Mouse (Mus musculus): Measurements from ENCODE around the gene Camk1g. TPM values are rescaled to one million over a fixed set of nuclear protein-coding genes. Genes with fewer than 3 reads are reported as not detected.
A peak's percentile ranks its signal among the peaks of the same experiment; 100 is the strongest.

Camk1g gene
- polyA plus RNA-seq, 1 experiment from 2014 or later = 46.0 TPM

DNA sequence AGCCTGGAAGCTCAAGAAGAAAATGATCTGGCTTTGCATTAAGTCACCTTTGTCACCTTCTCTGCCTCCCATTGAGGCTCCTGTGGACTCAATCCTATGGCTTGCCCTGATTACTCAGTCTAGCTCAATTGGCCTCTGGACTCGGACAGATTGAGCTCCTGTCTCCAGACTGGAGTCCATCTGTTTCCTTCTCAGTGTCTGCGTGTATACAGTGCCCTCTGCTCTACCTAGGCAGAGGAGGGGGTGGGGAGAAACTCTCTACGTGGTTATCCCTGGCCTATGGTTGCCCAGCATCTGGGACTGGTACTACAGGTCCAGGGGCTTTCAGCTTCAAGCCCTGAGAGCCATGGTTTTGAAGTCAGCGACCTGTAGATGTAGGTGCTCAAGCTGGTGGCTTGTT lies 26.2 kb downstream of the Camk1g start:
- WGBS = 74% methylated on average over 4 of the region's 4 CpGs
- H3K27ac ChIP-seq (replicated peaks; ENCODE audit: low read depth, low read length) = no peak overlapping the region

DNA sequence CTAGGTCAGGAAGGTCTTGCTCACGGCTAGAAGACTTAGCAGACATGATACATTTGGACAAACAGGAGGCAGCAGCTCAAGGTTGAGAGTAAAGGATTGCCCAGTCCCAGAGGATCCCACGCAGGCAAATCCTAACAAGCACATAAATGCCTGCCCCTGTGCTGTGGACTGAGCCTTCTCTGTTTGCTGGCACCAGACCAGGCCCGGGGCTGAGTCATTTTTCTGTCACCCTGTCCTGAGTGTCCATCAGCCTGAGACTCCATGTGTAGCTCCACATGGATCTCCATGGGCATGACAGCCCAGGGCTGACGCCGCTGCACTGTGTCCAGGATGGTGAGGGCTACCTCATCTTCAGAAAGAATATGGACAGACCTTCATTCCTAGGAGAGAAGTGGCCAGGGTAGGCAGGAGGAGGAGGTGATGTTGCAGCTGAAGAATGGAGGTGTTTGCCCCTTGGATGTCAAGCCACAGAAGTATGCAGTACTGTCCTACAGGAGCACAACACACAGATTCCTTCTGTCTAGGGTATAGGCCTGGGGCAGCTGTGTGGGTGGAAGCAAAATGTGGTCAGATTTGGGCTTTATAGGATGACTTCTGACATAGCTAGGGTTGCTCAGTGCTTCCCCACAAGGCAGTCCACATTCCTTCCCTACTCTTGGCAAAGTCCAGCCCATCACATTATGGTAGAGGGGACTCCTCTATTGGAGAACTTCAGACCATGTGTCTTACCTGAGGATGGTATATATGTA lies 27.7 kb downstream of the Camk1g start:
- Histone ChIP-seq H3K4me1 (ENCODE audit: control insufficient read depth, insufficient read depth, low read length) (no peaks in the 10 kb centered on the region), H3K4me2 (ENCODE audit: low read length) (no peak overlapping the region), H3K27me3 (ENCODE audit: control insufficient read depth, insufficient read depth, low read length) (no peaks in the 10 kb centered on the region), H3K9ac (replicated peaks; ENCODE audit: low read length) (no peak overlapping the region), H3K27ac (replicated peaks; ENCODE audit: low read depth, low read length) (no peak overlapping the region), H3K9me3 (ENCODE audit: control insufficient read depth, low read length) (no peaks in the 10 kb centered on the region), H3K36me3 (ENCODE audit: control insufficient read depth, insufficient read depth, low read length) (peaks cover 14% of the 10 kb centered on the region), H3K4me3 (replicated peaks; ENCODE audit: low read depth, low read length) (no peak overlapping the region)
- no peak for DNase-seq
- no peak for ATAC-seq (ENCODE audit: low FRiP score, low TSS enrichment)
- 88% methylated on average over 5 of the region's 5 CpGs for WGBS

More for the DNA sequence above, 26.2 kb downstream of the Camk1g start:
- peaks cover 28% of the 10 kb centered on the region for H3K36me3 ChIP-seq (ENCODE audit: control insufficient read depth, insufficient read depth, low read length)
- H3K4me1 ChIP-seq (ENCODE audit: control insufficient read depth, insufficient read depth, low read length) = no peaks in the 10 kb centered on the region
- no peak overlapping the region for H3K9ac ChIP-seq (replicated peaks; ENCODE audit: low read length)
- H3K9me3 ChIP-seq (ENCODE audit: control insufficient read depth, low read length) = no peaks in the 10 kb centered on the region
- H3K4me2 ChIP-seq (ENCODE audit: low read length) = no peak overlapping the region
- ATAC-seq (ENCODE audit: low FRiP score, low TSS enrichment) (no peak), DNase-seq (no peak)
- no peak overlapping the region for H3K4me3 ChIP-seq (replicated peaks; ENCODE audit: low read depth, low read length)
- H3K27me3 ChIP-seq (ENCODE audit: control insufficient read depth, insufficient read depth, low read length) = no peaks in the 10 kb centered on the region

- ATAC-seq (ENCODE audit: low FRiP score, low TSS enrichment) = no peak
- Histone ChIP-seq H3K27ac (replicated peaks; ENCODE audit: low read depth, low read length) (0 out of 2 replicates have a peak overlapping the region, but pooled peaks have one; percentile 1), H3K4me1 (ENCODE audit: control insufficient read depth, insufficient read depth, low read length) (0 out of 2 replicates have a peak, but pooled peaks cover 8% of the 10 kb centered on the region), H3K4me3 (replicated peaks; ENCODE audit: low read depth, low read length) (no peak overlapping the region), H3K27me3 (ENCODE audit: control insufficient read depth, insufficient read depth, low read length) (no peaks in the 10 kb centered on the region), H3K36me3 (ENCODE audit: control insufficient read depth, insufficient read depth, low read length) (no peaks in the 10 kb centered on the region), H3K9me3 (ENCODE audit: control insufficient read depth, low read length) (no peaks in the 10 kb centered on the region), H3K4me2 (ENCODE audit: low read length) (no peak overlapping the region), H3K9ac (replicated peaks; ENCODE audit: low read length) (no peak overlapping the region)
- WGBS = 83% methylated on average over 9 of the region's 9 CpGs
- peak; percentile 33 for DNase-seq
Observed at GRCm38 (mm10) chr1:193338363-193338995, 31.6 kb downstream of the Camk1g start.

GRCm38 (mm10) chr1:193337787-193338310 lies 32.2 kb downstream of the Camk1g start:
- Histone ChIP-seq H3K27ac (replicated peaks; ENCODE audit: low read depth, low read length) (no peak overlapping the region), H3K36me3 (ENCODE audit: control insufficient read depth, insufficient read depth, low read length) (no peaks in the 10 kb centered on the region), H3K4me3 (replicated peaks; ENCODE audit: low read depth, low read length) (no peak overlapping the region), H3K27me3 (ENCODE audit: control insufficient read depth, insufficient read depth, low read length) (no peaks in the 10 kb centered on the region), H3K9ac (replicated peaks; ENCODE audit: low read length) (no peak overlapping the region), H3K9me3 (ENCODE audit: control insufficient read depth, low read length) (no peaks in the 10 kb centered on the region), H3K4me2 (ENCODE audit: low read length) (no peak overlapping the region), H3K4me1 (ENCODE audit: control insufficient read depth, insufficient read depth, low read length) (0 out of 2 replicates have a peak, but pooled peaks cover 8% of the 10 kb centered on the region)
- 66% methylated on average over 4 of the region's 4 CpGs for WGBS
- DNase-seq (no peak), ATAC-seq (ENCODE audit: low FRiP score, low TSS enrichment) (no peak)

DNA sequence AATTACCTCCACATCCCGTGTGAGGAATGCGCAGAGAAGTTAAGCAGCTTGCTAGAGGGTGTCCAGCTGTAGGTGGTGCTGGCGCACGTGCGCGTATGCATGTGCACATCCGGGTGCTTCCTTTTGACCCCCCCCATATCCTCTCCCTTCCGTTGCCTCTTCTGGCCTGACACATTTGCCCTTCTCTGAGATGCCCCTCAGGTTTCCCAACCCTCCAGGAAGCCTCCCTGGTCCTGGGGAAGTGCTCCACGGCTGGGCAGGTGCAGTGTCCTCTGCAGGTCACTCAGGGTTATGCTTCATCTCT lies 33.1 kb downstream of the Camk1g start:
- Histone ChIP-seq H3K4me3 (replicated peaks; ENCODE audit: low read depth, low read length) (no peak overlapping the region), H3K4me1 (ENCODE audit: control insufficient read depth, insufficient read depth, low read length) (0 out of 2 replicates have a peak, but pooled peaks cover 8% of the 10 kb centered on the region), H3K36me3 (ENCODE audit: control insufficient read depth, insufficient read depth, low read length) (no peaks in the 10 kb centered on the region), H3K27ac (replicated peaks; ENCODE audit: low read depth, low read length) (no peak overlapping the region), H3K27me3 (ENCODE audit: control insufficient read depth, insufficient read depth, low read length) (no peaks in the 10 kb centered on the region), H3K4me2 (ENCODE audit: low read length) (no peak overlapping the region), H3K9ac (replicated peaks; ENCODE audit: low read length) (no peak overlapping the region), H3K9me3 (ENCODE audit: control insufficient read depth, low read length) (no peaks in the 10 kb centered on the region)
- WGBS = 93% methylated on average over 9 of the region's 9 CpGs
- DNase-seq (no peak), ATAC-seq (ENCODE audit: low FRiP score, low TSS enrichment) (no peak)

DNA sequence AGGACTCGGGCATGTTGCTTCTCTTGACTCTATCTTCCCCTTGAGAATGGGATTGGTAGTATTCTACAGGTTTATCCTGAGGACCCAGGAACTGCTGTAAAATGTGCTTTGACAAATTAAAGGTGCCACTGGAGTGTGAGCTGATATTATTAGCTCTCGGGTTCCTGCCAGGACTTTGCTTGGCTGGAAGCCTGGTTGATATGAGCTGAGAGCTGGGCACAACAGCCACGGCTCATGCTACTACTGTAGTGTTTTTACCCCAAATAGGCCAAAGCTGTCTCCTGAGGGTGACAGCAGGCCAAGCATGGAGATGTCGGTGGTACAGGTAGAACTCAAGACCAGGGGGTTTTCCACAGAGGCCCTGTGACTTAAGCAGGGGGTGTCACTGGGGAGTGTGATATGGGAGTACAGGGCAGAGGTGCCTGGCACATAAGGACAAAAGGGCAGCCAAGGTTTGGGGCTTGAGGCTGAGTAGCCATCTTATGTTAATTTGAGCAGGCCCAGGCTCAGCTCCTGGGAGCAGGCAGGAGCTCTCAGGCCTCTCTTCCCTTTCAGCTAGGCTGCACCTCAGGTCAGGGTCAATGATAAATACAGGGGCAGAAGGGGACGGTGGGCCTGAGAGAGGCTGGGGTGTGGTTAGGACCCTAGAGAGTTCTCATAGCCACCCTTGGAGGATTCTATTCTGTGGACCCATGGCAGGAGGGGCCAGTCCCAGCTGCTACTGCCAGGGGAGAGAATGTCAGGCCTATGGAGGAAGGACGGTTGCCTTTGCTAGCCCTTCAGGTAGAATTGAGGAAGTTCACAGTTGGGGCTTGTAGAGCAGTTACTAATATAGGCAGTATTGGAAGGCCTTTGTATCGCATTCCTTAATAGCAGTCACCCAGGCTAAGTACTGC lies 33.7 kb downstream of the Camk1g start:
- Histone ChIP-seq H3K36me3 (ENCODE audit: control insufficient read depth, insufficient read depth, low read length) (no peaks in the 10 kb centered on the region), H3K9ac (replicated peaks; ENCODE audit: low read length) (no peak overlapping the region), H3K27ac (replicated peaks; ENCODE audit: low read depth, low read length) (no peak overlapping the region), H3K4me3 (replicated peaks; ENCODE audit: low read depth, low read length) (no peak overlapping the region), H3K4me2 (ENCODE audit: low read length) (no peak overlapping the region), H3K9me3 (ENCODE audit: control insufficient read depth, low read length) (no peaks in the 10 kb centered on the region), H3K27me3 (ENCODE audit: control insufficient read depth, insufficient read depth, low read length) (no peaks in the 10 kb centered on the region), H3K4me1 (ENCODE audit: control insufficient read depth, insufficient read depth, low read length) (0 out of 2 replicates have a peak, but pooled peaks cover 8% of the 10 kb centered on the region)
- ATAC-seq (ENCODE audit: low FRiP score, low TSS enrichment) (no peak), DNase-seq (no peak)
- WGBS = 92% methylated on average over 7 of the region's 7 CpGs

- Histone ChIP-seq H3K4me1 (ENCODE audit: control insufficient read depth, insufficient read depth, low read length) (0 out of 2 replicates have a peak, but pooled peaks cover 8% of the 10 kb centered on the region), H3K4me2 (ENCODE audit: low read length) (no peak overlapping the region), H3K27me3 (ENCODE audit: control insufficient read depth, insufficient read depth, low read length) (no peaks in the 10 kb centered on the region), H3K9ac (replicated peaks; ENCODE audit: low read length) (no peak overlapping the region), H3K27ac (replicated peaks; ENCODE audit: low read depth, low read length) (no peak overlapping the region), H3K36me3 (ENCODE audit: control insufficient read depth, insufficient read depth, low read length) (no peaks in the 10 kb centered on the region), H3K9me3 (ENCODE audit: control insufficient read depth, low read length) (no peaks in the 10 kb centered on the region), H3K4me3 (replicated peaks; ENCODE audit: low read depth, low read length) (no peak overlapping the region)
- ATAC-seq (ENCODE audit: low FRiP score, low TSS enrichment) (no peak), DNase-seq (peak; percentile 49)
- WGBS = 73% methylated on average over 6 of the region's 6 CpGs
Observed at GRCm38 (mm10) chr1:193334546-193334945, 35.6 kb downstream of the Camk1g start.

GRCm38 (mm10) chr1:193333776-193334175 lies 36.3 kb downstream of the Camk1g start:
- no peak overlapping the region for H3K4me3 ChIP-seq (replicated peaks; ENCODE audit: low read depth, low read length)
- WGBS = 79% methylated on average over 3 of the region's 3 CpGs
- H3K9ac ChIP-seq (replicated peaks; ENCODE audit: low read length) = no peak overlapping the region
- H3K4me2 ChIP-seq (ENCODE audit: low read length) = no peak overlapping the region
- no peaks in the 10 kb centered on the region for H3K27me3 ChIP-seq (ENCODE audit: control insufficient read depth, insufficient read depth, low read length)
- no peaks in the 10 kb centered on the region for H3K9me3 ChIP-seq (ENCODE audit: control insufficient read depth, low read length)
- 0 out of 2 replicates have a peak, but pooled peaks cover 8% of the 10 kb centered on the region for H3K4me1 ChIP-seq (ENCODE audit: control insufficient read depth, insufficient read depth, low read length)
- no peak overlapping the region for H3K27ac ChIP-seq (replicated peaks; ENCODE audit: low read depth, low read length)
- no peak for DNase-seq
- no peaks in the 10 kb centered on the region for H3K36me3 ChIP-seq (ENCODE audit: control insufficient read depth, insufficient read depth, low read length)
- no peak for ATAC-seq (ENCODE audit: low FRiP score, low TSS enrichment)
